Mouse (Mus musculus) bone marrow macrophage, adult 2 months (primary cell): ENCODE measurements around the gene Nsl1.

ENCODE experiments used
- CTCF ChIP-seq: IDR thresholded peaks from 2 replicates; pipeline ENCODE4 v1.5.1; 2012; ENCODE audit warnings: low read depth, mild to moderate bottlenecking, low read length, moderate library complexity
- POLR2A ChIP-seq: IDR thresholded peaks from 2 replicates; pipeline ENCODE4 v1.6.1; 2012; ENCODE audit warnings: mild to moderate bottlenecking, low read depth, low read length, borderline replicate concordance

- no peak for TF ChIP-seq CTCF
- TF ChIP-seq POLR2A = no peak
Observed at GRCm38 (mm10) chr1:191096871-191097681, 34.3 kb downstream of the Nsl1 start.
